Mouse (Mus musculus): ENCODE measurements at regions not wholly inside any gene's neighbourhood (a gene's known extent, or its start where the extent isn't known, plus 50 kb on each side); places are given as distances from the start of the nearest gene placed in this dataset.

DNA sequence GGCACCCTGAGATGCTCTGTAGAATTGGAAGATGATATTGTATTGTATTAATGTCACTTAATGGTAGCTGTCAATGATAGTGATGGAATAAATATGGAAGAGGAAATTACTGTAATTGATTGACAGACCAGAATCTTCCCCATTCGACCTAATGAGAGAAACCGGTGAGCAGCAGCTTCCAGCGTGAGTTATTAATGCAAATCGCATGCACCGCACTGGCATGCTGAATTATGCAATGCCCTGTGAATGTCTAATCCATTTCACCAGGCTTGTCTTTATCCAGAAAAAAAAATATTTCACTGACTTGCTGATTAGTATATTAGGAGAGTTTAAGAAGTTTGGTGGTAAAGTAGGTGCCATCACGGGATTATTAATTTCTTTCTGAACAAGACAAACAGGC is 384.2 kb upstream of the Jarid2 start:
- TF ChIP-seq GATA1 (IDR thresholded peaks at IDR 0.05; ENCODE audit: low read length) (no peak), TAL1 (IDR thresholded peaks at IDR 0.05; ENCODE audit: low read length) (no peak)

Data from erythroblast, embryonic 14.5 days (primary cell).